Mouse (Mus musculus) C2C12 (cell line): ENCODE measurements around the gene Sec14l2. TPM values are rescaled to one million over a fixed set of nuclear protein-coding genes. Genes with fewer than 3 reads are reported as not detected.

Experiments
- H3K27me3 ChIP-seq: one replicate; pipeline ENCODE4 v1.6.1; 2011; ENCODE audit not compliant: control insufficient read depth, insufficient read depth, insufficient read length
- H3K36me3 ChIP-seq: one replicate; pipeline ENCODE4 v1.6.1; 2011; ENCODE audit not compliant: control insufficient read depth, insufficient read depth
- H3K4me3 ChIP-seq: one replicate; pipeline ENCODE4 v1.5.1; 2011; ENCODE audit warnings: mild to moderate bottlenecking, control low read depth; ENCODE audit not compliant: poor library complexity, insufficient read depth, severe bottlenecking
- H3K79me2 ChIP-seq: one replicate; pipeline ENCODE4 v1.6.1; 2011; ENCODE audit not compliant: control insufficient read depth, insufficient read depth
- H3K79me3 ChIP-seq: one replicate; pipeline ENCODE4 v1.6.1; 2011; ENCODE audit warnings: low read depth, control low read depth
- H3ac ChIP-seq: one replicate; pipeline ENCODE3; 2011; ENCODE audit warnings: low read depth; ENCODE audit not compliant: control insufficient read depth, insufficient read length
- CEBPB ChIP-seq: IDR thresholded peaks from one replicate; pipeline ENCODE4 v1.6.1; 2011; ENCODE audit warnings: low read depth, mild to moderate bottlenecking, control low read depth, moderate library complexity
- CTCF ChIP-seq: IDR thresholded peaks from one replicate; pipeline ENCODE4 v1.5.1; 2011; ENCODE audit not compliant: control insufficient read depth, insufficient read depth, insufficient read length
- FOSL1 ChIP-seq: IDR thresholded peaks from one replicate; pipeline ENCODE4 v1.8.0; 2011; ENCODE audit warnings: mild to moderate bottlenecking, low read length; ENCODE audit not compliant: poor library complexity, insufficient read depth, severe bottlenecking
- MAX ChIP-seq: IDR thresholded peaks from one replicate; pipeline ENCODE4 v1.6.1; 2011; ENCODE audit warnings: mild to moderate bottlenecking, control low read depth
- MYOD1 ChIP-seq: IDR thresholded peaks from one replicate; pipeline ENCODE4 v1.6.1; 2011; ENCODE audit warnings: low read depth; ENCODE audit not compliant: control insufficient read depth, insufficient read length
- MYOG ChIP-seq: IDR thresholded peaks from one replicate; pipeline ENCODE4 v1.6.1; 2011; ENCODE audit not compliant: control insufficient read depth, insufficient read length; ENCODE audit errors: extremely low read depth
- USF1 ChIP-seq: IDR thresholded peaks from one replicate; pipeline ENCODE4 v1.6.1; 2011; ENCODE audit warnings: low read depth, mild to moderate bottlenecking, control low read depth, moderate library complexity
- polyA plus RNA-seq: library from polyadenylated mRNA; unstranded; fragments of >200 nt; fragmentation: generic; extraction: Trizol; gene quantifications from one replicate; pipeline ENCODE4 v1.2.1, GENCODE M21; 2012; ENCODE audit warnings: missing spikeins

Gene Sec14l2
- polyA plus RNA-seq, 1 experiment = 7.3 TPM

GRCm38 (mm10) chr11:4105444-4105843 is 17.8 kb downstream of the Sec14l2 start:
- H3K79me2 ChIP-seq = no peaks in the 10 kb centered on the region
- H3ac ChIP-seq = no peak overlapping the region
- H3K79me3 ChIP-seq = no peaks in the 10 kb centered on the region
- no peaks in the 10 kb centered on the region for H3K27me3 ChIP-seq
- no peak overlapping the region for H3K4me3 ChIP-seq
- no peaks in the 10 kb centered on the region for H3K36me3 ChIP-seq
- TF ChIP-seq CTCF (no peak), USF1 (no peak), CEBPB (no peak), MYOG (no peak), FOSL1 (no peak), MAX (no peak), MYOD1 (no peak)

DNA sequence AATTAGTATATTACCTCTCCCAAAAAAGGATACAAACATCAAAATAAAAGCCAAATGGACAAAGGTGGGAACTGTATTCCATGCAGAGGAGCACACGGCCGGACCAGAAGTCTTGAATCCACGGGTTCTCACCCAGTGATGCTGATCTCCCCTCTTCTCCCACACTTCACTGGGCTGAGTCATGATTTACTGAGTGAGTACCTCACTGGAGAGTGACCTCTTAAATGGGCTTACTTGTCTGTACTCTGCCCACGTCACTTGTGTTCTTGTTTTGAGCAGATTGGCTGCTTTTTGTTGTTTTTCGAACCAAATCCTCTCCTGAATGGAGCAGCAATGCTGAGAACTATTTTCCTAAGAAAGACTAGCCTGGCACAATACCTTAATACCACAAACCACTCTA is 18.2 kb downstream of the Sec14l2 start:
- Histone ChIP-seq H3K27me3 (no peaks in the 10 kb centered on the region), H3ac (no peak overlapping the region), H3K79me3 (no peaks in the 10 kb centered on the region), H3K4me3 (no peak overlapping the region), H3K36me3 (no peaks in the 10 kb centered on the region), H3K79me2 (no peaks in the 10 kb centered on the region)
- no peak for TF ChIP-seq MAX
- TF ChIP-seq MYOD1 = no peak
- TF ChIP-seq MYOG = no peak
- TF ChIP-seq FOSL1 = no peak
- TF ChIP-seq USF1 = no peak
- TF ChIP-seq CEBPB = no peak
- TF ChIP-seq CTCF = no peak

DNA sequence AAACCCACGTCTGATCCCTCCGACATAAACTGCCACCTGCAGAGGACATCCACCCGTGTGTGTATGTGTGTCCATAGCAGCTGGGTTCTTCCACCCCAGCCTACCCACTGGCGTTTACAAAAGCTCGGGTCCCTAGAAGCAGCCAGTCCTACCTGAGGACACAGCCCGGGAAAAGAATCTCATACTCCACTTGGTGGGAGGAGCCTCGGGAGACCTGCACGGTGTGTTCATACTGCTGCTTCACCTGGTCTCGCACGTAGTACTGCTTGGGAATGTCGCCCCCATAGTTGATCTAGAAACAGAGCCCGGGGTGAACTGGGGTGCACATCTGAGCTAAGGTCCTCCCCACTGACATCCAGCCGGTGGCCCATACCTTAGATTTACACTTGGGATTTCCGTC is 19.7 kb downstream of the Sec14l2 start:
- TF ChIP-seq MYOD1 (no peak), FOSL1 (no peak), USF1 (no peak), MYOG (no peak), CEBPB (no peak), CTCF (no peak), MAX (no peak)
- H3K4me3 ChIP-seq = no peak overlapping the region
- no peaks in the 10 kb centered on the region for H3K36me3 ChIP-seq
- H3K79me2 ChIP-seq = no peaks in the 10 kb centered on the region
- no peaks in the 10 kb centered on the region for H3K79me3 ChIP-seq
- no peak overlapping the region for H3ac ChIP-seq
- H3K27me3 ChIP-seq = no peaks in the 10 kb centered on the region

- Histone ChIP-seq H3K27me3 (no peaks in the 10 kb centered on the region), H3ac (no peak overlapping the region), H3K4me3 (no peak overlapping the region), H3K79me3 (no peaks in the 10 kb centered on the region), H3K36me3 (no peaks in the 10 kb centered on the region), H3K79me2 (no peaks in the 10 kb centered on the region)
- peak; percentile 40 for TF ChIP-seq CEBPB
- peak; percentile 99 for TF ChIP-seq MYOD1
- TF ChIP-seq FOSL1 = no peak
- TF ChIP-seq USF1 = no peak
- TF ChIP-seq CTCF = no peak
- TF ChIP-seq MAX = no peak
- TF ChIP-seq MYOG = no peak
Measured at GRCm38 (mm10) chr11:4101851-4102250, 21.4 kb downstream of the Sec14l2 start.

DNA sequence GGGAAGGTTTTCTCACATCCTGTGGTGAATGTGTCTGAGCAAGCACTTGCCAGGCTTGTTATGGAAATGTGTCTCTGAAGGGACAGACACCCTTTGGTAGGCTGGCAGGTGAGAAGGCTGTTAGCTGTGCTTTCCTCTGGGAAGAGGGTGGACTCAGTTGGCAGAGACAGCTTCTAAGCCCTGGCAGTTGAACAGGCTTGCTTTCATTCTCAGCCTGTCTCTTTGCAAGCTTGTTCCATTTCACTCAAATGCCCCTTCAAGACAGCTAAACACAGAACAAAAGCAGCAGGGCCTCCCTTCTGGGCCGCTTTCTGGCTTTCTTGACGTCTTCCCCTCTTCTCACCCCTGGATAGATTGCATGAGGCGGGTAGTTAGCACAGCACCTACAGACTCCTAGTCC is 23.8 kb downstream of the Sec14l2 start:
- Histone ChIP-seq H3K79me3 (no peaks in the 10 kb centered on the region), H3ac (no peak overlapping the region), H3K79me2 (no peaks in the 10 kb centered on the region), H3K4me3 (no peak overlapping the region), H3K36me3 (no peaks in the 10 kb centered on the region), H3K27me3 (no peaks in the 10 kb centered on the region)
- TF ChIP-seq MYOD1 (no peak), MAX (no peak), MYOG (no peak), USF1 (no peak)

DNA sequence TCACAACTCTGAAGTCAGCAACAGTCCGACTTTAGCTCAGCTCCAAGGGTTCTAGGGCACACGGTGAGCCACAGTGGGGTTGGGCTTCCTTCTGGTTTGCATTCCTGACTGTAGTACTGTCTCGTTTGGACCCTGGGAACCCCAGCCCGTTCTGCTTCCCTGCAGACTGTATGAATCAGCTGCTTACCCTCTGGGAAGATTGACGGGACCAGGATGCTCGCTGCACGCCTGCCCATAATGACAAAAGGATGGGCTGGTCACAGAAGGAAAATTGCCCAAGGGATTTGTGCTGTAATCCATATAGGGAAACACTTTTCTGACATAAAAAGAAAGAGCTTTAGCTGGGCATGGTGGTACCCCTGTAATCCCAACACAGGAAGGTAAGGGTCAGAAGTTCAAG is 24.4 kb downstream of the Sec14l2 start:
- TF ChIP-seq MYOD1 = peak; percentile 66
- no peak for TF ChIP-seq CEBPB
- H3K4me3 ChIP-seq = no peak overlapping the region
- H3K36me3 ChIP-seq = no peaks in the 10 kb centered on the region
- no peaks in the 10 kb centered on the region for H3K79me3 ChIP-seq
- H3K27me3 ChIP-seq = no peaks in the 10 kb centered on the region
- no peaks in the 10 kb centered on the region for H3K79me2 ChIP-seq
- H3ac ChIP-seq = no peak overlapping the region
